7 mouse cellular contexts compared by ENCODE assay signal in genomic region chr5:124444661-124445561, GRCm38 (mm10). TPM values are rescaled to one million over a fixed set of nuclear protein-coding genes. Genes with fewer than 3 reads are reported as not detected.
A peak's percentile ranks its signal among the peaks of the same experiment; 100 is the strongest.
DNase-seq lines count a peak whose midpoint lies in the region; ATAC-seq lines count a peak whose summit lies in the region.

No protein-coding gene starts in this region.

- intact Hi-C loops in heart, postnatal 36 days (cut with DNase I), result no loop called here

- peak; percentile 86 for DNase-seq in Muller cell, postnatal 12 days (ENCODE audit: inconsistent ontology term)
- peak; percentile 59 for DNase-seq in c-Kit-positive CD71-positive TER-119-positive erythroid progenitor cells, embryonic 14.5 days (ENCODE audit: low spot score)
- DNase-seq in heart, postnatal 36 days, result peak; percentile 76 to 81
- peak; percentile 73 for DNase-seq in layer of hippocampus, adult 9-11 months
- peak; percentile 80 for DNase-seq in lung, postnatal 36 days
- DNase-seq in right cerebral cortex, postnatal 14 days, result peak; percentile 77

- no peaks in the 10 kb centered on the region for H3K27me3 ChIP-seq in forebrain, embryonic 13.5 days

- H3K27ac ChIP-seq in forebrain, embryonic 13.5 days, result peak overlapping the region; percentile 80

- H3K4me2 ChIP-seq in forebrain, embryonic 13.5 days, result peak overlapping the region; percentile 86

- peaks cover 27% of the 10 kb centered on the region for H3K36me3 ChIP-seq in forebrain, embryonic 13.5 days (ENCODE audit: poor library complexity, severe bottlenecking)

- peaks cover 41% of the 10 kb centered on the region for H3K4me1 ChIP-seq in forebrain, embryonic 13.5 days

- ATAC-seq in forebrain, embryonic 13.5 days, result peak; percentile 92

- whole genome bisulfite sequencing in forebrain, embryonic 13.5 days, result 7% methylated on average over 39 of the region's 66 CpGs

- peak overlapping the region; percentile 90 for H3K4me3 ChIP-seq in forebrain, embryonic 13.5 days

- H3K9me3 ChIP-seq in forebrain, embryonic 13.5 days (replicated peaks), result no peaks in the 10 kb centered on the region

- H3K9ac ChIP-seq in forebrain, embryonic 13.5 days, result peak overlapping the region; percentile 91

RNA-seq across cellular contexts. Expression of gene Kmt5a, which starts 5.2 kb away (rescaled TPM):
- polyA plus RNA-seq in forebrain, embryonic 13.5 days (2015; fragmentation: Nextera tagmentation; extraction: Ambion mirVana), result 30.0 and 30.6 TPM in 2 replicates
- 100 to 1,000 TPM; 191 to 237 TPM for total RNA-seq in heart, postnatal 36 days (2021)

RNA-seq across cellular contexts. Expression of gene Sbno1, which starts 19.1 kb away (rescaled TPM):
- polyA plus RNA-seq in forebrain, embryonic 13.5 days (2015; fragmentation: Nextera tagmentation; extraction: Ambion mirVana), result 120 TPM in 2 replicates
- total RNA-seq in heart, postnatal 36 days (2021), result 10 to 100 TPM; 65.3 to 71.7 TPM

RNA-seq across cellular contexts. Expression of gene Rilpl2, which starts 33.3 kb away (rescaled TPM):
- polyA plus RNA-seq in forebrain, embryonic 13.5 days (2015; fragmentation: Nextera tagmentation; extraction: Ambion mirVana), result 19.3 and 22.3 TPM in 2 replicates
- total RNA-seq in heart, postnatal 36 days (2021), result 1 to 10 TPM; 7.9 to 9.9 TPM

RNA-seq across cellular contexts. Expression of gene Snrnp35, which starts 38.0 kb away (rescaled TPM):
- polyA plus RNA-seq in forebrain, embryonic 13.5 days (2015; fragmentation: Nextera tagmentation; extraction: Ambion mirVana), result 27.2 and 27.8 TPM in 2 replicates
- total RNA-seq in heart, postnatal 36 days (2021), result 10 to 100 TPM in 1 of 2 experiments, 1 to 10 TPM in 1; 9.7 to 18.2 TPM

Comparison
In these comparisons a context has a peak if more than half of its experiments do, and no peak if none do; other contexts are left out.
1. Peak in every context shown above with its lines: DNase-seq, ATAC-seq, H3K4me3 ChIP-seq and H3K27ac ChIP-seq.